ENCODE assay signal across 8 mouse cellular contexts in the genomic region with DNA sequence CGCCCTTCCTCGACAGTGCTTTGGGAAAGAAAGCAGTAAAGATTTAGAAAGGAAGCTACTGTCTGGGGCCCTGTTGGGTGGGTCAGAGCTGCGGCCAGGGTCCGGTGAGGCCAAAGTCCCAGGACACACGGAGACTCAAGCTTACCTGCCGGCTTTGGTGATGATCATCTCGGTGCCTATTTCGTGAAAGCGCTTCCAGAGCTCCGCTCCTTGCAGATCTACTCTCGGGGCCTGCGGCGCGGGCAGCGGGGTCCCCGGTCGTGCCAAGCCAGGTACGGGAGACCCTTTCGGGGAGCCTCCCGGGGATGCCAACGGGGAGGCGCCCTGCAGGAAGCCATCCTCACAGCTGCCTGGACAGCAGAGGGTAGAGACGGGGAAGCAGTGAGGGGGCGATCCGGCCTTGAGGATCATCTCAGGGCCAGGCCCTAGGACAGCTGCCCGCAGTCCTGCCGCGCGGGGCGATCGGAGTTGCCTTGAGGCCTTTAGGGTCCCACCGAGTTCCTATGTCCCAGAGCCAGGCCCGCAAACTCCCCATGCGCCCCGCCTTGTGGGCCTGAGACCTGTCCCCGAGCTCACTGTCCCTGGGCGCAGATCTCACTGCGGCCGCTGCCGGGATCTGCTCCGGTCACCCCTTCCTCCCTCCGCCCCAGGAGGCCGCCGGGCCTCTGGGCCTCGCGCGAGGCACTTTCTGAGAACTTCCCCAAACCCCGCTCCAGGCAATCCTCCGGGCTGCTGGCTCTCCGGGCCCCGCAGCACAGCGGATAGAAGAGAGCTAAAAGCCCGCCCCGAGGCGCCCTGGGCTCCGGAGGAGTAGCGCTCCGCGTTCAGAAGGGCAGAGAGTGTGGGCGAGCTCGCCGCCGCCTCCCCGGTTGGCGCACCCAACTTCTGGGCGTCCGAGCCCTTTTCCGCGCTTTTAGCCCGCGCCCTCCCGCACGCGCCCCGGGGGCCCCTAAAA. TPM values are rescaled to one million over a fixed set of nuclear protein-coding genes. Genes with fewer than 3 reads are reported as not detected.
DNase-seq lines count a peak whose midpoint lies in the region; ATAC-seq and TF ChIP-seq lines count a peak whose summit lies in the region.

No protein-coding gene starts in this region.

- no peaks in the 10 kb centered on the region for H3K36me3 ChIP-seq in lung, embryonic 14.5 days (ENCODE audit: insufficient read depth)
- no peaks in the 10 kb centered on the region for H3K36me3 ChIP-seq in embryonic facial prominence, embryonic 10.5 days (replicated peaks)
- H3K36me3 ChIP-seq in heart, embryonic 12.5 days = no peaks in the 10 kb centered on the region
- H3K36me3 ChIP-seq in limb, embryonic 12.5 days = peaks cover 4% of the 10 kb centered on the region; the same call in 1 of the 2 replicates
- no peaks in the 10 kb centered on the region for H3K36me3 ChIP-seq in neural tube, embryonic 14.5 days (ENCODE audit: control insufficient read depth, insufficient read depth, low read length)

- ATAC-seq in lung, embryonic 14.5 days (ENCODE audit: insufficient read depth) = peak; percentile 44
- ATAC-seq in heart, embryonic 12.5 days (ENCODE audit: insufficient number of reproducible peaks, low FRiP score) = peak; percentile 52; the same call in 1 of the 2 replicates
- no peak for ATAC-seq in limb, embryonic 12.5 days (ENCODE audit: insufficient number of reproducible peaks, insufficient read depth, low FRiP score, low TSS enrichment, low read depth)
- peak; percentile 32 for ATAC-seq in neural tube, embryonic 14.5 days (ENCODE audit: low read depth)
- no peak for ATAC-seq in inflammation-experienced regulatory T-cells, adult 6 months

- no peak for TF ChIP-seq CTCF in lung, embryonic 14.5 days (IDR thresholded peaks at IDR 0.05; ENCODE audit: low read depth)

- H3K4me3 ChIP-seq in lung, embryonic 14.5 days (ENCODE audit: low read depth, low read length) = peak overlapping the region; percentile 48
- peak overlapping the region; percentile 61 for H3K4me3 ChIP-seq in embryonic facial prominence, embryonic 10.5 days
- H3K4me3 ChIP-seq in heart, embryonic 12.5 days = peak overlapping the region; percentile 72
- H3K4me3 ChIP-seq in limb, embryonic 12.5 days (replicated peaks) = peak overlapping the region; percentile 92
- H3K4me3 ChIP-seq in neural tube, embryonic 14.5 days (ENCODE audit: low read depth, low read length) = peak overlapping the region; percentile 38

- peak overlapping the region; percentile 52 for H3K9ac ChIP-seq in lung, embryonic 14.5 days
- H3K9ac ChIP-seq in heart, embryonic 12.5 days = peak overlapping the region; percentile 87
- peak overlapping the region; percentile 100 for H3K9ac ChIP-seq in limb, embryonic 12.5 days (replicated peaks)
- peak overlapping the region; percentile 41 for H3K9ac ChIP-seq in neural tube, embryonic 14.5 days (replicated peaks; ENCODE audit: low read depth, low read length)

- no peaks in the 10 kb centered on the region; the same call in 1 of the 2 replicates for H3K4me1 ChIP-seq in lung, embryonic 14.5 days (ENCODE audit: insufficient read depth)
- H3K4me1 ChIP-seq in embryonic facial prominence, embryonic 10.5 days = peaks cover 24% of the 10 kb centered on the region
- H3K4me1 ChIP-seq in heart, embryonic 12.5 days (replicated peaks) = peaks cover 14% of the 10 kb centered on the region; the same call in 1 of the 2 replicates
- H3K4me1 ChIP-seq in limb, embryonic 12.5 days (replicated peaks) = peaks cover 34% of the 10 kb centered on the region
- H3K4me1 ChIP-seq in neural tube, embryonic 14.5 days (ENCODE audit: control insufficient read depth, insufficient read depth, low read length) = peaks cover 9% of the 10 kb centered on the region

- DNase-seq in lung, embryonic 14.5 days = peak; percentile 50
- DNase-seq in lung, postnatal 10 days = no peak
- DNase-seq in embryonic facial prominence, embryonic 10.5 days (ENCODE audit: low spot score) = peak; percentile 72
- DNase-seq in layer of hippocampus, adult 18-20 months (ENCODE audit: low spot score in 2 of 2) = no peak

- H3K9me3 ChIP-seq in lung, embryonic 14.5 days (ENCODE audit: low read depth, low read length) = no peaks in the 10 kb centered on the region
- H3K9me3 ChIP-seq in embryonic facial prominence, embryonic 10.5 days = no peaks in the 10 kb centered on the region
- no peaks in the 10 kb centered on the region for H3K9me3 ChIP-seq in heart, embryonic 12.5 days (replicated peaks)
- H3K9me3 ChIP-seq in limb, embryonic 12.5 days = no peaks in the 10 kb centered on the region
- H3K9me3 ChIP-seq in neural tube, embryonic 14.5 days (ENCODE audit: control insufficient read depth, low read length) = no peaks in the 10 kb centered on the region

- H3K27ac ChIP-seq in lung, embryonic 14.5 days (ENCODE audit: low read depth) = peak overlapping the region; percentile 18; the same call in 1 of the 2 replicates
- peak overlapping the region; percentile 12 for H3K27ac ChIP-seq in embryonic facial prominence, embryonic 10.5 days (replicated peaks)
- H3K27ac ChIP-seq in heart, embryonic 12.5 days (ENCODE audit: poor library complexity, severe bottlenecking) = peak overlapping the region; percentile 87
- peak overlapping the region; percentile 98 for H3K27ac ChIP-seq in limb, embryonic 12.5 days
- H3K27ac ChIP-seq in neural tube, embryonic 14.5 days (ENCODE audit: low read depth, low read length) = no peak overlapping the region

- peak overlapping the region; percentile 73 for H3K4me2 ChIP-seq in lung, embryonic 14.5 days
- peak overlapping the region; percentile 73 for H3K4me2 ChIP-seq in heart, embryonic 12.5 days
- H3K4me2 ChIP-seq in limb, embryonic 12.5 days = peak overlapping the region; percentile 73
- peak overlapping the region; percentile 51 for H3K4me2 ChIP-seq in neural tube, embryonic 14.5 days (ENCODE audit: low read depth, low read length)

- peaks cover 76% of the 10 kb centered on the region for H3K27me3 ChIP-seq in lung, embryonic 14.5 days (ENCODE audit: insufficient read depth, low read length)
- H3K27me3 ChIP-seq in embryonic facial prominence, embryonic 10.5 days (replicated peaks; ENCODE audit: low read depth, poor library complexity, severe bottlenecking) = peaks cover 98% of the 10 kb centered on the region
- H3K27me3 ChIP-seq in heart, embryonic 12.5 days (replicated peaks) = peaks cover 25% of the 10 kb centered on the region
- H3K27me3 ChIP-seq in limb, embryonic 12.5 days = peaks cover 41% of the 10 kb centered on the region
- peaks cover 54% of the 10 kb centered on the region for H3K27me3 ChIP-seq in neural tube, embryonic 14.5 days (ENCODE audit: control insufficient read depth, insufficient read depth, low read length)

- under 1% methylated on average over 75 of the region's 75 CpGs for WGBS in lung, embryonic 14.5 days
- WGBS in embryonic facial prominence, embryonic 10.5 days = under 1% methylated on average over 75 of the region's 75 CpGs
- WGBS in heart, embryonic 12.5 days = 1% methylated on average over 75 of the region's 75 CpGs
- WGBS in limb, embryonic 12.5 days = under 1% methylated on average over 75 of the region's 75 CpGs
- under 1% methylated on average over 69 of the region's 75 CpGs for WGBS in neural tube, embryonic 14.5 days

RNA-seq across cellular contexts. Expression of gene Tbx18, which starts 1.5 kb away (rescaled TPM):
- 0.42 and 0.80 TPM in 2 replicates for polyA plus RNA-seq in lung, embryonic 14.5 days (2014; fragmentation: Nextera tagmentation; extraction: Ambion mirVana)
- polyA plus RNA-seq in embryonic facial prominence, embryonic 10.5 days (2016; fragmentation: Nextera tagmentation; extraction: Ambion mirVana) = 2.6 and 2.8 TPM in 2 replicates
- polyA plus RNA-seq in heart, embryonic 12.5 days (2016; fragmentation: Nextera tagmentation; extraction: Ambion mirVana) = 18.9 and 20.7 TPM in 2 replicates
- 28.0 and 35.3 TPM in 2 replicates for polyA plus RNA-seq in limb, embryonic 12.5 days (2016; fragmentation: Nextera tagmentation; extraction: Ambion mirVana)
- polyA plus RNA-seq in neural tube, embryonic 14.5 days (2014; fragmentation: Nextera tagmentation; extraction: Ambion mirVana) = 0.08 and 1.3 TPM in 2 replicates
- 1 to 10 TPM in 1 of 2 experiments, under 1 TPM in 1; 0.81 to 2.0 TPM for total RNA-seq in layer of hippocampus, adult 18-20 months (2021)
- polyA plus RNA-seq in inflammation-experienced regulatory T-cells, adult 6 months (2017; shearing (Covaris generic)) = not detected

Comparison
In these comparisons a context has a peak if more than half of its experiments do, and no peak if none do; other contexts are left out.
1. DNase-seq: peak in lung, embryonic 14.5 days (single experiment) and embryonic facial prominence, embryonic 10.5 days (single experiment); none in lung, postnatal 10 days (single experiment) and layer of hippocampus, adult 18-20 months (0 of 2).
2. ATAC-seq: peak in lung, embryonic 14.5 days (single experiment), heart, embryonic 12.5 days (single experiment) and neural tube, embryonic 14.5 days (single experiment); none in limb, embryonic 12.5 days (single experiment) and inflammation-experienced regulatory T-cells, adult 6 months (single experiment).
3. H3K4me3 ChIP-seq: peak in every context shown above with its lines; median percentile 92 in limb, embryonic 12.5 days; 72 in heart, embryonic 12.5 days; 61 in embryonic facial prominence, embryonic 10.5 days; 48 in lung, embryonic 14.5 days; 38 in neural tube, embryonic 14.5 days.
4. H3K9ac ChIP-seq: peak in every context shown above with its lines; median percentile 100 in limb, embryonic 12.5 days; 87 in heart, embryonic 12.5 days; 52 in lung, embryonic 14.5 days; 41 in neural tube, embryonic 14.5 days.
5. Peak in every context shown above with its lines, with median percentiles within 50 percentile points of each other: H3K4me2 ChIP-seq.